Mouse (Mus musculus) NIH3T3 (cell line): ENCODE data around the gene Hectd3.
A peak's percentile ranks its signal among the peaks of the same experiment; 100 is the strongest.

Experiments
- DNase-seq: peaks from one replicate; pipeline ENCODE4 v3.0.0-alpha.2; 2012; ENCODE audit warnings: low read depth

Hectd3 gene

DNA sequence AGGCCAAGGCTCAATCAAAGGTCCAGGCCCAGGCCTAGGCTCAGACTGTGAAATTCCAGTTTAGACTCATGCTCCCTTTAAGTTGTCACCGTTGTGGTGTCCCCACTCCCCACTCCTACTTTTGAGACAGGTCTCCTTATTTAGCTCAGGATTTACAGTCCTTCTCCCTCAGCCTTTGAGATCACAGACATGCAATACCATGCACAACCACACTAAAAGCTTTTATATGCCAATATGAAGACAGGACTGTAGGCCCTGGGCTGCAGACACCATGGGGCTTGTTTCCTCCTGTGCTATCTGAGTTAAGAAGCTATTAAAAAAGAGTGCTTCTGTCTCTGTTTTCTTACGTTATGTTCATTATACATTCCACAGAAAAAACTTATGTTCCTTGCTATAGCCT, 22.6 kb downstream of the Hectd3 start:
- DNase-seq, result peak; percentile 34

- DNase-seq, result no peak
Observed at GRCm38 (mm10) chr4:117018327-117018726, 23.2 kb downstream of the Hectd3 start.

- peak; percentile 96 for DNase-seq
Observed at GRCm38 (mm10) chr4:117019206-117020134, 24.4 kb downstream of the Hectd3 start, which contains the start of gene Eif2b3. Gene Eif2b3, plus strand, starts transcription at chr4:117019402.

DNA sequence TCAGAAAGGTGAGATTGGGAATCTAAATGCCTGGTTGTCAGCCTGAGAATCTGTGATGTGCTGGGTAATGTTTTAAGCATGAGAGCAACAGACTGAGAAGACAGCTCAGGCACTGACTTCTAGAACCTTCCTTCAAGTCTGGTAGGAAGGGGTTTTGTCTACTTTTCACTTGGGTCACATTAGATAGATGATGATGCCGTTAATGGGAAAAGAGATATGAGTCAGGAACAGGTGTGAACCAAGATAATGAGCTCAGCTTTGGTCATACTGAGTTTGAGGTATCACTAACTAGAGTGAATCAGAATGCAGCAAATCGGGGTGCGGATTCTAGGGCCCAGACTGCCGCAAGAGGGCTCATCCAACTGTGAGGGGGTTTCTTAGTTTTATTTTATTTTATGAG, 28.4 kb downstream of the Hectd3 start:
- no peak for DNase-seq

DNA sequence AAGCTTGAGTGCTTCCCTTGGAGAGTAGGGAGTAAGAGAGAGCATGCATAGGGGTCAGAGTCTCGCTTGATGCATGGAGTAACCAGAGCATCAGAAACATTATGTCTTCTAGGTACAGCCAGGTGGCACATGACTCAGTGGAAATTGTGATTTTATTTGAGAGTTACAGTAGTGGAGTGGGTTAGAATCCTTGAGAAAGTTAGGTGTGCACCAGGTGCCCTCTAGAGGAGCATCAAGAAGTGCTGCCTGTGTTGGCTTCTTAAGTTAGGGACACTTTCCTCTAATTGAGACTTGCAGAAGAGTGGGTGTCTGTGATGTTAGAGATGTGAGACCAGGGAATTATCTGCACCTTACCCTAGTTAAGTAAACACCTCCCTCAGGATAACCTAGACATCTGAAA, 36.0 kb downstream of the Hectd3 start:
- peak; percentile 32 for DNase-seq

DNA sequence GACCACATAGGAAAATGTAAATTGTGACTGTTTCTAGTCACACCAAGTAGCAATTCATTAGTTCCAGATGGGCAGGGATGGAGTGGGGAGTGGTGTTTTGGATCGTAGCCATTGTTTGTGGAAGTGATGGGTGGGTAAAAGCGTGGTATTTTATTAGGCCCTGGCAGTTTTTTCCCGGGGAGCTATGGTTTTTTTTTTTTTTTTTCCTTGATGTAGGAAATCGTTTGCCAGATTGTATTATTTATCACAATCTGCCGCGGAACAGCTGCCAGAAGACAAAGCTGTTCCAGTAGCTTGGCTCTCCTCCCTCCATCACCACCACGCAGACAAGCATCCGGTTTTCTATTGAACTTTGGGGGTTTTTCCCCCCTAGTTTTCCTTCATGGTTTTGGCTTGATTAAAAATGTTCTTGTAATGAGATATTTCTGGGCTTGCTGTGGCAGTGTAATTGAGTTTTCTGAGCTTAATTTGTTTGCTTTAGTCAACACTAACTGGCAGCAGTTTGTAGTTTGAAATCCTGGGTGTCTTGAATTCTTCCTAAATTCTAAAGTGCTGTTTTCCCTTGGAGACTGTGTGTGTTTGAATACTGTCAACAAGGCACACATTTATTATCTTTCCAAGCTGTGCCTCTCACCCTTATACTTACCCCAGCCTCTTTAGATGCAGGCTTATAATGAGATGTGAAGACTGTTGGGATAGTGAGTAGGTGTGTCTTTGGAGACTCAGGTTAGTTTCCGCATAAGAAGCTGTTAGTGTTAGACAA, 45.0 kb downstream of the Hectd3 start:
- DNase-seq, result peak; percentile 63

DNA sequence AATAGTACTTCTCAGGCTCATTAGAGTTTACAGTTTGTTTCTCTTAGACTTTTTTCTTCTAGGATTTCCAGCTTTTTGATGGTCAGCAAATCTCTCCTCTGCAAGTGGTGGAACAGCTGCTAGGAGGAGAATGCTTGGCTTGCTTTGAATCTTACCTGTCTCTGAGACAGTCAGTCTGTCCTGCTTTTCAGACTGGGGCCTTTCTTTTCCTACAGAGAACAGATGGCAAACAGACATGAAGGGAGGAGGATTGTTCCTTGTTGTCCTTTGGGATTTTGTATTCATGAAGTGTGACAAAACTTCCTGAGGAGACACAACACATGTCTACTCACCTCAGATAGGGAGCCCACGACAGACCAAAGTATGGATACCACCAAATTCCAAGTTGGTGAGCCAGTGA, 45.7 kb downstream of the Hectd3 start:
- no peak for DNase-seq

DNA sequence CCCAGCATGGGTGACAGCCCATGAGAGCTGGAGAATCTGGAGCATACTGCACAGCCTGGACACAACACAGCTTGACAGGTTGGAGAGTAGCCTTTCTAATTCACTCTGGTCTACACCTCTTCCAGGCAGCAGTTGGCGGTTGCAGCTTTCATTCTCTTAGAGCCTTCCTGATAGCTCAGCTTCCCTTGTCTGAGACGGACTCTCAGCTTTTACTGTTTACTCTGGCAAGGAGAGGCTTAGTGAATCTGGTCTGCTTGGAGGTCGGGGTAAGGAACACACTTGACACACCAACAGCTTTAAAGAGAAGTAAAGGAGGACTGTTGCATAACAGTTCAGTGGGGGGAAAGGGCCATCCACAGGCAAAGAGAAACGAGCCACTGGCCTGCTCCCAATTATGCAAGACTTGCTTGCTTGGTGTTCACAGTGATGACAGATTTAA, 46.2 kb downstream of the Hectd3 start:
- DNase-seq, result peak; percentile 59

- DNase-seq, result peak; percentile 45
Observed at GRCm38 (mm10) chr4:117048836-117049235, 53.7 kb downstream of the Hectd3 start.

DNA sequence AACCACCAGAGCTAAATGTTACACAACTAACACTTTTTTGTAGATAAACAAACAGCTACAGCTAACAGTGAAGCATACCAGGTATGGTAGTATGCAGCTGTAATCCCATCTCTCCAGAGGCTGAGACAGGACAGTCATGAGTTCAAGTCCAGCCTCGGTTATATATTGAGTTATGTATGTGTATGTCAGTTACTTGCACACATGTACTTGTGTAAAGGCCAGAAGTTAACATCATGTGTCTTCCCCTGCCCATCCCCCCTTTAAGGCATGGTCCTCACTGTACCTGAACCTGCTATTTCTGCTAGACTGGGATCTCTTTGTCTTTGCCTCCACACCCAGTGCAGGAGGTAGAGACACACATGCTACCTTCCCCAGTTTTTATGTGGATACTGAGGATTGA, 54.4 kb downstream of the Hectd3 start:
- no peak for DNase-seq

GRCm38 (mm10) chr4:117052626-117053025, 57.5 kb downstream of the Hectd3 start:
- DNase-seq, result no peak

GRCm38 (mm10) chr4:117053956-117054355, 58.8 kb downstream of the Hectd3 start:
- no peak for DNase-seq
